Mouse (Mus musculus) mammary gland, adult 2 months (tissue): ENCODE results near the gene Actrt2. TPM values are rescaled to one million over a fixed set of nuclear protein-coding genes. Genes with fewer than 3 reads are reported as not detected.

ENCODE experiments used
- polyA plus RNA-seq: library from polyadenylated mRNA; depleted of rRNA; stranded (reverse); fragments of >200 nt; gene quantifications from 2 replicates; pipeline ENCODE4 v1.2.3, GENCODE M21; 2012; ENCODE audit warnings: low replicate concordance; rRNA removed

The Actrt2 gene
- polyA plus RNA-seq, result not detected in 2 replicates

GRCm38 (mm10) chr4:154667767-154668166, at the start of gene Actrt2:
Actrt2 (minus strand) TSS chr4:154667867.

GRCm38 (mm10) chr4:154636721-154637311, 30.9 kb downstream of the Actrt2 start, which contains the start of gene Prdm16:
Prdm16 (minus strand) TSS chr4:154636873.

Other genes with a start within 250 kb of the Actrt2 start
- gene Prdm16, start 31.0 kb downstream of the Actrt2 start, polyA plus RNA-seq, result 6.4 and 7.5 TPM in 2 replicates
- gene Ttc34, start 169.6 kb upstream of the Actrt2 start, polyA plus RNA-seq, result 0.10 and 0.19 TPM in 2 replicates
- gene Mmel1, start 201.7 kb upstream of the Actrt2 start, polyA plus RNA-seq, result 0.03 and 0.16 TPM in 2 replicates
- gene Fam213b, start 231.3 kb upstream of the Actrt2 start, polyA plus RNA-seq, result 33.2 and 72.1 TPM in 2 replicates